Mouse (Mus musculus) limb, embryonic 12.5 days (tissue): ENCODE results near the gene Psmb3. TPM values are rescaled to one million over a fixed set of nuclear protein-coding genes. Genes with fewer than 3 reads are reported as not detected.

ENCODE experiments used
- microRNA-seq: library from miRNA; unstranded; fragments of <30 nt; microRNA quantifications from one replicate; pipeline ENCODE4, GENCODE M21; 2017
- polyA plus RNA-seq: library from polyadenylated mRNA; unstranded; fragments of >200 nt; fragmentation: Nextera tagmentation; extraction: Ambion mirVana; gene quantifications from 2 replicates; pipeline ENCODE4 v1.2.1, GENCODE M21; 2016

The Psmb3 gene
- polyA plus RNA-seq, 1 experiment from 2014 or later: 481 TPM

Small RNA genes lying within 50 kb of the gene (microRNA-seq; reads per million reads assigned to microRNA genes)
- gene Gm24158 (not detected), gene Mir6927 (0.70 reads per million), gene Mir8102 (0.93 reads per million)

Other genes with a start within 250 kb of the Psmb3 start
- 0.36 and 1.4 TPM in 2 replicates for gene 4933428G20Rik, start 203.1 kb upstream of the Psmb3 start, polyA plus RNA-seq
- gene Srcin1, start 127.2 kb upstream of the Psmb3 start, polyA plus RNA-seq: 0.27 and 0.79 TPM in 2 replicates
- gene Epop, start 73.7 kb upstream of the Psmb3 start, polyA plus RNA-seq: 16.4 and 16.9 TPM in 2 replicates
- gene Mllt6, start 40.0 kb upstream of the Psmb3 start, polyA plus RNA-seq: 2.8 and 2.9 TPM in 2 replicates
- 10.0 and 11.3 TPM in 2 replicates for gene Cisd3, start 17.6 kb upstream of the Psmb3 start, polyA plus RNA-seq
- 20.2 and 20.3 TPM in 2 replicates for gene Pcgf2, start 2.9 kb upstream of the Psmb3 start, polyA plus RNA-seq
- gene Pip4k2b, start 41.3 kb downstream of the Psmb3 start, polyA plus RNA-seq: 2.2 and 2.7 TPM in 2 replicates
- gene Cwc25, start 63.2 kb downstream of the Psmb3 start, polyA plus RNA-seq: 24.6 and 25.6 TPM in 2 replicates
- 0.37 TPM in 1 of 2 replicates, not detected in the other for gene 1700001P01Rik, start 72.5 kb downstream of the Psmb3 start, polyA plus RNA-seq
- gene Rpl23, start 79.0 kb downstream of the Psmb3 start, polyA plus RNA-seq: 513 and 518 TPM in 2 replicates
- gene Lasp1, start 95.6 kb downstream of the Psmb3 start, polyA plus RNA-seq: 110 and 120 TPM in 2 replicates
- 11.8 and 13.2 TPM in 2 replicates for gene B230217C12Rik, start 137.4 kb downstream of the Psmb3 start, polyA plus RNA-seq
- 0.60 and 0.92 TPM in 2 replicates for gene Fbxo47, start 180.8 kb downstream of the Psmb3 start, polyA plus RNA-seq